In genomic region chr13:91178428-91179160, GRCm38 (mm10) we compare ENCODE assay signal across 8 mouse cellular contexts. TPM values are rescaled to one million over a fixed set of nuclear protein-coding genes. Genes with fewer than 3 reads are reported as not detected.
DNase-seq lines count a peak whose midpoint lies in the region; ATAC-seq and TF ChIP-seq lines count a peak whose summit lies in the region.

No protein-coding gene starts in this region.

- H3K79me2 ChIP-seq in heart, adult 2 months (replicated peaks; ENCODE audit: control insufficient read depth, insufficient read depth, low read length): peaks cover 2% of the 10 kb centered on the region; the same call in 1 of the 2 replicates

- intact Hi-C loops in heart, adult 2 months (cut with DNase I): no loop called here
- intact Hi-C loops in heart, postnatal 36 days (cut with DNase I): no loop called here

- H3K36me3 ChIP-seq in heart, adult 2 months (ENCODE audit: control insufficient read depth, insufficient read depth, low read length): no peaks in the 10 kb centered on the region
- no peaks in the 10 kb centered on the region for H3K36me3 ChIP-seq in midbrain, embryonic 16.5 days (ENCODE audit: control insufficient read depth, insufficient read depth, low read length)

- ATAC-seq in midbrain, embryonic 16.5 days: peak; percentile 83

- peak; percentile 49 for DNase-seq in heart, adult 11 months
- DNase-seq in heart, adult 2 months: no peak
- DNase-seq in Muller cell, postnatal 12 days (ENCODE audit: inconsistent ontology term): peak; percentile 38
- DNase-seq in gonadal fat pad, adult 2 months (ENCODE audit: low read depth): peak; percentile 83
- DNase-seq in heart, postnatal 36 days: no peak
- DNase-seq in lung, postnatal 25 days (ENCODE audit: low spot score): no peak
- DNase-seq in cerebellum, adult 11-12 months: no peak

- no peaks in the 10 kb centered on the region for H3K27me3 ChIP-seq in heart, adult 2 months (ENCODE audit: control insufficient read depth, insufficient read depth, low read length)
- H3K27me3 ChIP-seq in midbrain, embryonic 16.5 days (ENCODE audit: control insufficient read depth, insufficient read depth, low read depth, low read length): no peaks in the 10 kb centered on the region

- no peak overlapping the region for H3K27ac ChIP-seq in heart, adult 2 months
- peak overlapping the region; percentile 69 for H3K27ac ChIP-seq in midbrain, embryonic 16.5 days (ENCODE audit: low read length)

- TF ChIP-seq POLR2A in heart, adult 2 months (IDR thresholded peaks at IDR 0.05; ENCODE audit: insufficient read depth, low read depth, low read length): no peak

- H3K4me2 ChIP-seq in midbrain, embryonic 16.5 days (ENCODE audit: low read length): 0 out of 2 replicates have a peak overlapping the region, but pooled peaks have one; percentile 2

- WGBS in heart, adult 2 months: 83% methylated on average over 9 of the region's 9 CpGs
- 38% methylated on average over 9 of the region's 9 CpGs for WGBS in midbrain, embryonic 16.5 days

- no peak for TF ChIP-seq CTCF in heart, adult 2 months (IDR thresholded peaks at IDR 0.05)

- H3K9ac ChIP-seq in heart, adult 2 months (ENCODE audit: low read depth, low read length): no peak overlapping the region
- H3K9ac ChIP-seq in midbrain, embryonic 16.5 days (ENCODE audit: low read depth, low read length): no peak overlapping the region

- no peak for TF ChIP-seq EP300 in heart, adult 2 months (IDR thresholded peaks at IDR 0.05; ENCODE audit: insufficient read depth, low read depth, low read length)

- no peaks in the 10 kb centered on the region for H3K4me1 ChIP-seq in heart, adult 2 months (ENCODE audit: control insufficient read depth, insufficient read depth, low read length)
- peaks cover 16% of the 10 kb centered on the region for H3K4me1 ChIP-seq in midbrain, embryonic 16.5 days (ENCODE audit: control insufficient read depth, insufficient read depth, low read length)

- no peak overlapping the region for H3K4me3 ChIP-seq in heart, adult 2 months
- H3K4me3 ChIP-seq in midbrain, embryonic 16.5 days (ENCODE audit: low read depth, low read length): no peak overlapping the region

- H3K9me3 ChIP-seq in midbrain, embryonic 16.5 days (replicated peaks; ENCODE audit: control insufficient read depth, low read length, poor library complexity, severe bottlenecking): no peaks in the 10 kb centered on the region

RNA-seq across cellular contexts. Expression of gene Atg10, which starts 45.2 kb away (rescaled TPM):
- total RNA-seq in heart, adult 2 months (2021): 10 to 100 TPM; 25.1 to 27.1 TPM
- polyA plus RNA-seq in heart, adult 2 months (2012; rRNA removed): 5.9 and 13.1 TPM in 2 replicates
- polyA plus RNA-seq in gonadal fat pad, adult 2 months (2012; rRNA removed): 4.3 and 4.7 TPM in 2 replicates
- polyA plus RNA-seq in midbrain, embryonic 16.5 days (2015; fragmentation: Nextera tagmentation; extraction: Ambion mirVana): 11.9 and 15.3 TPM in 2 replicates
- 10 to 100 TPM; 26.6 to 31.4 TPM for total RNA-seq in heart, postnatal 36 days (2021)

Comparison
In these comparisons a context has a peak if more than half of its experiments do, and no peak if none do; other contexts are left out.
1. DNase-seq: peak in heart, adult 11 months (single experiment), Muller cell, postnatal 12 days (single experiment) and gonadal fat pad, adult 2 months (single experiment); none in heart, adult 2 months (0 of 2), heart, postnatal 36 days (0 of 2), lung, postnatal 25 days (single experiment) and cerebellum, adult 11-12 months (single experiment).